Mouse (Mus musculus) stomach, postnatal 0 days (tissue): ENCODE results near the gene Prr15l. TPM values are rescaled to one million over a fixed set of nuclear protein-coding genes. Genes with fewer than 3 reads are reported as not detected.

ENCODE experiments used
- ATAC-seq: fragments of 200-750 bp; cut with Nextera tagmentation; 2 replicates; pipeline ENCODE4 v1.8.0; 2017; ENCODE audit not compliant: low FRiP score, low TSS enrichment
- DNase-seq: peaks from one replicate; pipeline ENCODE4 v3.0.0-alpha.2; 2016; ENCODE audit warnings: low spot score
- H3K27ac ChIP-seq: fragments of 300-500 bp; sonication (generic); replicated peaks from 2 replicates; pipeline ENCODE4 v1.5.1; 2014; ENCODE audit warnings: mild to moderate bottlenecking, control low read depth
- H3K27me3 ChIP-seq: fragments of 300-500 bp; sonication (generic); 2 replicates; pipeline ENCODE4 v1.6.1; 2014; ENCODE audit warnings: low read length; ENCODE audit not compliant: control insufficient read depth, insufficient read depth
- H3K36me3 ChIP-seq: fragments of 300-500 bp; sonication (generic); 2 replicates; pipeline ENCODE4 v1.6.1; 2014; ENCODE audit warnings: low read length, mixed read lengths; ENCODE audit not compliant: control insufficient read depth, insufficient read depth
- H3K4me1 ChIP-seq: fragments of 300-500 bp; sonication (generic); replicated peaks from 2 replicates; pipeline ENCODE4 v1.6.1; 2014; ENCODE audit warnings: antibody characterized with exemption; ENCODE audit not compliant: control insufficient read depth, insufficient read depth
- H3K4me2 ChIP-seq: fragments of 300-500 bp; sonication (generic); replicated peaks from 2 replicates; pipeline ENCODE4 v1.6.1; 2014; ENCODE audit warnings: low read depth, mild to moderate bottlenecking, control low read depth, moderate library complexity
- H3K4me3 ChIP-seq: fragments of 300-500 bp; sonication (generic); 2 replicates; pipeline ENCODE4 v1.5.1; 2014; ENCODE audit warnings: low read depth, low read length, control low read depth
- H3K9ac ChIP-seq: fragments of 300-500 bp; sonication (generic); 2 replicates; pipeline ENCODE4 v1.6.1; 2014; ENCODE audit warnings: mild to moderate bottlenecking, low read length, control low read depth, mixed read lengths
- H3K9me3 ChIP-seq: fragments of 300-500 bp; sonication (generic); 2 replicates; pipeline ENCODE4 v1.6.1; 2016; ENCODE audit warnings: low read length; ENCODE audit not compliant: control insufficient read depth
- CTCF ChIP-seq: IDR thresholded peaks from 2 replicates; pipeline ENCODE4 v1.5.1; 2016; ENCODE audit warnings: antibody characterized with exemption, low read depth, mild to moderate bottlenecking, moderate library complexity
- EP300 ChIP-seq: optimal IDR thresholded peaks from 2 replicates; pipeline ENCODE3; 2016; ENCODE audit warnings: antibody characterized with exemption
- WGBS: fragments of 180-500 bp; shearing (Covaris S2); extraction: QIAGEN DNeasy Blood & Tissue Kit; methylation state at CpG from one replicate; pipeline ENCODE4 v1.1.7; 2014; 5-methylcytosine and 5-hydroxymethylcytosine counted together
- polyA plus RNA-seq: library from polyadenylated mRNA; unstranded; fragments of >200 nt; fragmentation: Nextera tagmentation; extraction: Ambion mirVana; gene quantifications from 2 replicates; pipeline ENCODE4 v1.2.1, GENCODE M21; 2015

The Prr15l gene
- polyA plus RNA-seq, 1 experiment from 2014 or later: 112 TPM

- DNase-seq (peak; percentile 70), ATAC-seq (peak; percentile 50)
- Histone ChIP-seq H3K4me1 (no peaks in the 10 kb centered on the region), H3K27me3 (no peaks in the 10 kb centered on the region), H3K9ac (no peak overlapping the region), H3K4me3 (no peak overlapping the region), H3K27ac (no peak overlapping the region), H3K36me3 (peaks cover 41% of the 10 kb centered on the region), H3K4me2 (no peak overlapping the region), H3K9me3 (no peaks in the 10 kb centered on the region)
- no peak for TF ChIP-seq EP300
- TF ChIP-seq CTCF: peak; percentile 69
- WGBS: 46% methylated on average over 20 of the region's 20 CpGs
Observed at GRCm38 (mm10) chr11:96956009-96956724, 28.3 kb downstream of the Prr15l start.

DNA sequence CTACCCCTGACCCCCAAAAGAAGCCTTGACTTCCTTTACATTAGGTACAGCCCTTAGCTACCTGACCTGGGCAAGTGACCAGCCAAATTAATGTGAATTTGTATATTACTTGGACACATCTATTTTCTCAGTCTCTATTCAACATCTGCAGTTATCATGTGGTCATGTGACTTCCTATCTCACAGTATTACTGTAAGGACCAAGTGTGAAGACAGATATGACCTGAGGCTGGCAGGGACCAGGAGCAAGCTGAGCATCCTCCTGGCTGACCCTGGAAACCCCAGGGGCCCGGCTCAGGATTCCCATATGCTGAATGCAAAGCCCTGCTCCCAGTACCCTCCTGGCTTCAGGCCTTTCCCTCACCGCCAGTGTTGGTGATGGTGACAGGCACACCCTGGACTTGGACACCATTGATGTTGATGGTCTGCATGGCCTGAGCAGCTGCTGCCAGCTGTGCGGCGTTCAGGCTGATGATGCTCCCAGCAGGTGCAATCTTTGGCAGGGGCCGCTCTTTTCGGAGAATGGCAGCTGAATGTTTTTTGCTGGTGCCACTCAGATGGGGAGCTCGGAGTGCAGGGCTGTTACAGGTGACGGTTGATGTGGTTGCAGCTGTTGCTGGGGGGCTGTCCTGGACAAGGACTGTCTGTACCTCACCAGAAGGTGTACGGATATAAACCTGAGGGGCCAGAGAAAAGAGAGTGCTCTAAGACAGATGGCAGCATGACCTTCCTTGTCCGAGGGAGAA, 29.3 kb downstream of the Prr15l start:
- WGBS: 89% methylated on average over 10 of the region's 10 CpGs
- Histone ChIP-seq H3K9me3 (no peaks in the 10 kb centered on the region), H3K27ac (no peak overlapping the region), H3K27me3 (no peaks in the 10 kb centered on the region), H3K4me1 (no peaks in the 10 kb centered on the region), H3K9ac (no peak overlapping the region), H3K4me2 (no peak overlapping the region), H3K4me3 (no peak overlapping the region), H3K36me3 (peaks cover 44% of the 10 kb centered on the region)
- TF ChIP-seq EP300: no peak
- TF ChIP-seq CTCF: no peak
- DNase-seq (no peak), ATAC-seq (no peak)

GRCm38 (mm10) chr11:96963580-96963979, 35.7 kb downstream of the Prr15l start:
- H3K27me3 ChIP-seq: no peaks in the 10 kb centered on the region

DNA sequence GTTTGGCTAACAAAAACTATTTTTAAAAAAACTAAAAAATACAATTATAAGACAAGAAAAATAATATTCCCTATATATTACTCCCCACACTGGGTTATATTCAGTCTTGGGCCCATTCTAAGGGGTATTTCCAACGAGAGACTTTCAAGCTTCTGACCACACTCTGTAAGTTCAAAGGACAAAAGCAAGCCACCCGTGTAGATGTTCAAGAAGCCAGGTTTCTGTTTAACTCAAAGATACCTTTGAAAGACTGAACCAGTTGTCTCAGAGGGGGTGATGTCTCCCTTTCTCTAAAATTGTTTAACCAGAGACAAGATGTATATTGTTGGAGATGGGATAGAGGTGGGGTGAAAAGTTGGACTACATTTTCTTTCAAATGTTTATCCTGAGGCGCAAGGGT, 38.3 kb downstream of the Prr15l start:
- Histone ChIP-seq H3K36me3 (peaks cover 5% of the 10 kb centered on the region; the same call in 1 of the 2 replicates), H3K9me3 (no peaks in the 10 kb centered on the region), H3K4me1 (0 out of 2 replicates have a peak, but pooled peaks cover 10% of the 10 kb centered on the region), H3K27ac (no peak overlapping the region), H3K27me3 (no peaks in the 10 kb centered on the region), H3K9ac (no peak overlapping the region), H3K4me3 (no peak overlapping the region), H3K4me2 (no peak overlapping the region)
- 72% methylated on average over 3 of the region's 3 CpGs for WGBS
- DNase-seq: no peak
- ATAC-seq: no peak
- no peak for TF ChIP-seq CTCF
- TF ChIP-seq EP300: no peak

More at GRCm38 (mm10) chr11:96963580-96963979, 35.7 kb downstream of the Prr15l start:
- no peak overlapping the region for H3K4me3 ChIP-seq
- H3K4me1 ChIP-seq: 0 out of 2 replicates have a peak, but pooled peaks cover 1% of the 10 kb centered on the region
- H3K4me2 ChIP-seq: no peak overlapping the region
- ATAC-seq (peak; percentile 73), DNase-seq (peak; percentile 90)
- H3K36me3 ChIP-seq: peaks cover 15% of the 10 kb centered on the region
- WGBS: 9% methylated on average over 8 of the region's 8 CpGs
- H3K9me3 ChIP-seq: no peaks in the 10 kb centered on the region
- no peak for TF ChIP-seq EP300
- peak; percentile 94 for TF ChIP-seq CTCF
- no peak overlapping the region for H3K27ac ChIP-seq
- H3K9ac ChIP-seq: no peak overlapping the region

- TF ChIP-seq CTCF (no peak), EP300 (no peak)
- WGBS: 57% methylated on average over 13 of the region's 13 CpGs
- H3K4me3 ChIP-seq: no peak overlapping the region
- H3K4me2 ChIP-seq: peak overlapping the region; percentile 31
- ATAC-seq (peak; percentile 54; the same call in 1 of the 2 replicates), DNase-seq (no peak)
- peak overlapping the region; percentile 9 for H3K9ac ChIP-seq
- 0 out of 2 replicates have a peak, but pooled peaks cover 10% of the 10 kb centered on the region for H3K4me1 ChIP-seq
- H3K9me3 ChIP-seq: no peaks in the 10 kb centered on the region
- peak overlapping the region; percentile 74 for H3K27ac ChIP-seq
- H3K36me3 ChIP-seq: peaks cover 2% of the 10 kb centered on the region; the same call in 1 of the 2 replicates
- no peaks in the 10 kb centered on the region for H3K27me3 ChIP-seq
Observed at GRCm38 (mm10) chr11:96966914-96967543, 39.1 kb downstream of the Prr15l start.
